Mouse (Mus musculus): Measurements from ENCODE around the gene Cdc45. TPM values are rescaled to one million over a fixed set of nuclear protein-coding genes. Genes with fewer than 3 reads are reported as not detected.
"Not testable (repeated sequence)": the region's sequence is repeated elsewhere in the genome, so short reads cannot be mapped to it uniquely, and the experiment has no call there.

Gene Cdc45
- polyA plus RNA-seq (2016; fragmentation: Nextera tagmentation; extraction: Ambion mirVana), result 41.3 and 42.1 TPM in 2 replicates

DNA sequence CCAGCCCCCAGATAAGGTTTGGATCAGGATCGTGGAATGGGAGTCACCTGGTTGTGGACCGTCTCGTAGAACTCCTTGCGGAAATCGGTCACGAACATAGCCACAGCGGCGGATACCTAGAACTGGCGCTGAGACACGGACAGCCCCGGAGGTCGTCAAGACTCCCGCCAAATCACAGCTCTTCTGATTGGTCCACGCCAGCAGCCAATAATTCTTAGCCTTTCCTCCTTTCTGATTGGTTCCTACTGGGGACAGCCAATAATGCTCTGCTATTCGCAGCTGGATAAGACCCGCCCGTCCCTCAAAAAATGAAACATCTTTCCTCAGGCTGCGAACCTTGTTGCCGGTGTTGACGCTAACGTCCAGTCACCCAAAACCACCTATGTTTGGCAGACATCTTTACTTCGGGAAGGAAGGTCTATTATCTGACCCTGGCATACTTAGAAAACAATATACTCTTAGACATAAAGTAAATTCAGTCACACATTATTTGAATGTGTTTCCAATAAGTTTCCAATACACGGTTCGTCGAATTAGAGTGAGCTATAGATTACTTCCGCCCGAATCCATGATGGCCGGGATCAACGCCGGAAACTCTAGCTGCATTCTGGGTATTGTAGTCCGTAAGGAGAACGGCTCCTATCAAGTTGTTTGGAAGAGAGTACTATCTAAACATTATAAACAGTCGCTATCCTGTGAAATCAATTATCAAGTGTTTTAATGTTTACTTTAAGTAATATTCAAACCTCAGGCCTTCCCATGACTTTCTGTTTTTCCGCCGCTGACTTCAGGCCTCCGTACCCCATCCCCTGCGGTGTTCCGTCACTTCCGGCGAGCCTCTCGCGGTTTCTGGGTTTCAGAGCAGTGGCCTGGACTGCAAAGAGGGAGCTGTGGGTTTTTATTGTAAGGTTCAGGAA lies at the start of gene Cdc45, which contains the start of gene Ufd1:
Gene Cdc45 (minus strand): TSS at position 520 of the 917 bp plus-strand sequence.
Gene Ufd1 (plus strand): TSS at position 312 of the 917 bp plus-strand sequence.
- H3K9ac ChIP-seq (replicated peaks), result peak within 1 kb of the TSS; percentile 84
- H3K4me3 ChIP-seq, result peak within 1 kb of the TSS; percentile 84
- H3K4me2 ChIP-seq (replicated peaks), result peak within 1 kb of the TSS; percentile 84
- peaks cover 24% of the 10 kb centered on the region for H3K4me1 ChIP-seq
- H3K27ac ChIP-seq (replicated peaks), result peak within 1 kb of the TSS; percentile 61
- peak; percentile 97 for ATAC-seq (ENCODE audit: low FRiP score, low read depth)
- no peaks in the 10 kb centered on the region for H3K27me3 ChIP-seq
- H3K36me3 ChIP-seq, result peaks cover 46% of the 10 kb centered on the region
- H3K9me3 ChIP-seq, result no peaks in the 10 kb centered on the region
- under 1% methylated on average over 42 of the region's 42 CpGs for WGBS

- no peaks in the 10 kb centered on the region for H3K9me3 ChIP-seq
- no peak overlapping the region for H3K4me3 ChIP-seq
- H3K4me2 ChIP-seq (replicated peaks), result no peak overlapping the region
- H3K9ac ChIP-seq (replicated peaks), result no peak overlapping the region
- H3K4me1 ChIP-seq, result no peaks in the 10 kb centered on the region
- 61% methylated on average over 1 of the region's 1 CpGs for WGBS
- no peak overlapping the region for H3K27ac ChIP-seq (replicated peaks)
- no peaks in the 10 kb centered on the region for H3K27me3 ChIP-seq
- no peaks in the 10 kb centered on the region for H3K36me3 ChIP-seq
- no peak for ATAC-seq (ENCODE audit: low FRiP score, low read depth)
Measured at GRCm38 (mm10) chr16:18860186-18860585, 48.4 kb upstream of the Cdc45 start.

GRCm38 (mm10) chr16:18858551-18858950 lies 46.8 kb upstream of the Cdc45 start:
- Histone ChIP-seq H3K4me2 (replicated peaks) (no peak overlapping the region), H3K4me1 (no peaks in the 10 kb centered on the region), H3K27me3 (no peaks in the 10 kb centered on the region), H3K36me3 (no peaks in the 10 kb centered on the region), H3K4me3 (no peak overlapping the region), H3K9ac (replicated peaks) (no peak overlapping the region), H3K27ac (replicated peaks) (no peak overlapping the region), H3K9me3 (no peaks in the 10 kb centered on the region)
- ATAC-seq (ENCODE audit: low FRiP score, low read depth), result no peak

DNA sequence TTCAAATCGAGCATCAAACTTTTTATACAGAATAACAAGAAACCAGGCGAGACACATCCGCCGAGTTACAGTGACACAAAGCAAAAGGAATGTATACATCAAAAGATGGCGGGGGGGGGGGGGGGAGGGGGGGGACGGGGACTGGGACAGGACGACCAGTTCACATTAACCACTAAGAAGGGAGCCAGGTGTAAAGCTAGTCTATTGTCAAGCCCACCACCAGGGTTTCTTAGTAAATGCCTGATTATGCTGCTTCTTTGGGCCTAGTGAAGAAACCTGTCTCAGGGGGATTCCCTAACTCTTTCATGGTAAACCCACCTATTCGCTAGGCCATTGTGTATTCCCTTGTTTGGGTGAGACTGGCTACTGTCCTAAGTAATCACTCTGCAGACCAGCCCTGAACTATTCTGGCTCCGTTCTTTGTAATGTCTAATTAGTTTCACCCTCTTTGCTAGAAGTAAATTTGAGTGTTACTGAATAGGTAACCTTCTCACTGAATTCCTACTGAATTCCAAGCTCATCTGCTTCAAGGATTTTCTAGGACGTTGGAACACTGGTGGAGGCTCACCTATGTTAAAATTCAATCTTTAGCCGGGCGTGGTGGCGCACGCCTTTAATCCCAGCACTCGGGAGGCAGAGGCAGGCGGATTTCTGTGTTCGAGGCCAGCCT lies 37.9 kb upstream of the Cdc45 start:
- H3K4me3 ChIP-seq; ATAC-seq (ENCODE audit: low FRiP score, low read depth); H3K27ac ChIP-seq (replicated peaks); H3K9me3 ChIP-seq; H3K36me3 ChIP-seq; H3K4me1 ChIP-seq; H3K9ac ChIP-seq (replicated peaks); H3K27me3 ChIP-seq; H3K4me2 ChIP-seq (replicated peaks): not testable (repeated sequence)
- WGBS, result 91% methylated on average over 15 of the region's 17 CpGs

DNA sequence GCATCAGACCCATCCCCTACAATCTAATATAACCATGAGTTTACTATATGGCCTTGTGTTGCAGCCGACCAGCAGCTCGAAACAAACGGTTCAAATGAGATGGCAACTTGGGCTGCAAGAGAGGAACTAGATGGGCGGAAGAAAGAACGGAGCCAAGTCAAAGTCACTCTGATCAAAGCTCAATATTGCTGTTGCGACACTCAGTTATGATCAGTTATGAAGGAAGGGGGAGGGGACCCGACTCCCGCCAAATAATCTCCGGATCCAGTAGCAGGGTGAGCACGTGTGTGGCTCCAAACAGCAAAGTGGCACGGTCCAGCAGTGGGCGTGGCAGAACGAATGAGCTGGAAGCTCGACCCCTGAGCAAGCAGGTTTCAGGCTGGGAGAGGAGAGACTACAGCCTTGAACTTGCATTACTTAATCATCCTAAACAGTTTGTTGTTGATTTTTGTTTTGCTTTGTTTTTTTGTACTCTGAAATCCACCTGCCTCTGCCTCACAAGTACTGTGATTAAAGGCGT lies 34.6 kb upstream of the Cdc45 start:
- H3K4me3 ChIP-seq, result no peak overlapping the region
- no peak overlapping the region for H3K27ac ChIP-seq (replicated peaks)
- H3K9ac ChIP-seq (replicated peaks), result no peak overlapping the region
- 87% methylated on average over 15 of the region's 15 CpGs for WGBS
- no peak overlapping the region for H3K4me2 ChIP-seq (replicated peaks)
- H3K9me3 ChIP-seq, result 0 out of 2 replicates have a peak, but pooled peaks cover 3% of the 10 kb centered on the region
- no peaks in the 10 kb centered on the region for H3K27me3 ChIP-seq
- no peaks in the 10 kb centered on the region for H3K4me1 ChIP-seq
- H3K36me3 ChIP-seq, result no peaks in the 10 kb centered on the region
- no peak for ATAC-seq (ENCODE audit: low FRiP score, low read depth)

DNA sequence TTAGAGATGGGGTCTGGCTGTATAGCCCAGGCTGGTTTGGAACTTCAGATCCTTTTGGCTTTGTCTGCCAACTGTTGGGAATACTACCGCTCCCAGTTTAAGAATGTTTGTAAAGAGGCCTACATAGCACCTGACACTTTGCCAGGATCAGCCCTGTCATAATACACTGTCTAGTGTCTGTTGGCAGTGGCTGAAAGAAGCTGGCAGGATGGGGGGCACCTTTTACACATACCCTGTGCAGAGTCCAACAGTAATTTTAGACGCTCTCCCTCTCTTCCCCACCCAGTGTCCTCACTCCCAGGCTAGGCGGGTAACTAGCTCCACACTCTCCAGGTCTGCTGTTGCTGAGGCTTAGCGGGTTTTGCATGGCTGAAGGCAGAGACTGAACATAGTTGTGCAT lies 26.6 kb upstream of the Cdc45 start:
- WGBS, result 97% methylated on average over 4 of the region's 4 CpGs

DNA sequence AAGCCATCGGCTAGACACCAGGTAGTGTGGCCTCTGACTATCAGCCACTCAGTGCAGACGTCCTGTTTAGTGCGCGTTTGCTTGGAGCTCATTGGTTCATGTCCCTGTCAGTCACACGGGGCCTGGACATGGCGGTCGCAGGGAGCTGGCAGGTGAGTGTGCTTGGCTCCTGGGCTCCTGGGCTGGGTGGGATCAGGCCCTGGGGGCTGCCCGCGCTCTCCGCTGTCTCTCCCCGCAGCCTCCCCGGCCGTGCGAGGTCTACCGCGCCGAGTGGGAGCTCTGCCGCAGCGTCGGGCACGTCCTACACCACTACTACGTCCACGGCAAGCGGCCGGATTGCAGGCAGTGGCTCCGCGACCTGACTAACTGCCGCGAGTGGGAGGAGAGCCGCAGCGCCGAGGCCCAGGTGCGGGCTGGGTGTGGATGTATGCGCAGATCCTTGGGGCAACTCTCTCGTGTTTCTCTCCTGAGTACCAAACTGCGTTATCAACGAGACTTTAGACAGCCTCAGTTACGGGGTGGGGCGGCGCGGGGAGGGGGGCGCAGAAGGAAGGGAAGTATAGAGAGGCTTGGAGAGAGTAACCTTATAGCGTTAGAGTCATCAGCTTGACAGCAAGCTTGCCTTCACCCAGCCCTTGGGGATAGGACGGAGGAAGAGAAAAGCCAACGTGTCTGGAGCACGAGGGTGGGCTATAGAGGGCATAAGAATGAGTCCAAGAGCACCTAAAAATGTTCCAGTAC lies 24.9 kb upstream of the Cdc45 start, which contains the start of the genes 2510002D24Rik and Gm28539:
Gene 2510002D24Rik (plus strand): TSS at position 111 of the 741 bp plus-strand sequence.
Gene Gm28539 (plus strand): TSS at position 117 of the 741 bp plus-strand sequence.
- Histone ChIP-seq H3K4me3 (peak within 1 kb of the TSS; percentile 88), H3K4me1 (peaks cover 8% of the 10 kb centered on the region; the same call in 1 of the 2 replicates), H3K27me3 (no peaks in the 10 kb centered on the region), H3K27ac (replicated peaks) (peak within 1 kb of the TSS; percentile 20; the same call in 1 of the 2 replicates), H3K9me3 (no peaks in the 10 kb centered on the region), H3K36me3 (peaks cover 33% of the 10 kb centered on the region), H3K9ac (replicated peaks) (peak within 1 kb of the TSS; percentile 82), H3K4me2 (replicated peaks) (peak within 1 kb of the TSS; percentile 64)
- ATAC-seq (ENCODE audit: low FRiP score, low read depth), result peak; percentile 98
- WGBS, result under 1% methylated on average over 46 of the region's 46 CpGs

More for the DNA sequence above, 26.6 kb upstream of the Cdc45 start:
- no peak overlapping the region for H3K9ac ChIP-seq (replicated peaks)
- H3K4me3 ChIP-seq, result no peak overlapping the region
- ATAC-seq (ENCODE audit: low FRiP score, low read depth), result no peak
- H3K27me3 ChIP-seq, result no peaks in the 10 kb centered on the region
- H3K9me3 ChIP-seq, result no peaks in the 10 kb centered on the region
- peaks cover 18% of the 10 kb centered on the region for H3K36me3 ChIP-seq
- H3K27ac ChIP-seq (replicated peaks), result no peak overlapping the region
- H3K4me1 ChIP-seq, result peaks cover 8% of the 10 kb centered on the region; the same call in 1 of the 2 replicates
- H3K4me2 ChIP-seq (replicated peaks), result no peak overlapping the region

DNA sequence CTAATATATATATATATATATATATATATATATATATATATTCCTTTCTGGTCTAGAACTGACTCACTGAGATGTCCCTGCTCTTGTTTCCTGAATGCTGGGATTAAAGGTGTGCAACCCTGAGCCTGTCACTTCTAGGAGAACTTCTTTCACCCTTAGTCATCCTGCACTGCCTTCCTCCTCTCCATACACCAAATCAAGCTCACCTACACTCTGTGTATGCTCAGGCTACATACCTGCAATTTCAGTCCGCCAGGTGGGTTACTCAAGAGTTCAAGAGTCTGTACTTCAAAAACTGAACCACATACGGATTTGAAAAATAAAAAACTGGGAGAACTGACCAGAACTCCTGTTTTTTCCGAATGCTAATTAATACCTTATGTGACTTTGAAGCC lies 24.3 kb upstream of the Cdc45 start:
- peaks cover 38% of the 10 kb centered on the region for H3K36me3 ChIP-seq
- ATAC-seq (ENCODE audit: low FRiP score, low read depth), result peak; percentile 57
- no peak overlapping the region for H3K27ac ChIP-seq (replicated peaks)
- H3K4me3 ChIP-seq, result peak overlapping the region; percentile 88
- H3K9me3 ChIP-seq, result no peaks in the 10 kb centered on the region
- no peaks in the 10 kb centered on the region for H3K27me3 ChIP-seq
- peaks cover 8% of the 10 kb centered on the region; the same call in 1 of the 2 replicates for H3K4me1 ChIP-seq
- H3K9ac ChIP-seq (replicated peaks), result no peak overlapping the region; the same call in 1 of the 2 replicates
- WGBS, result 24% methylated on average over 3 of the region's 3 CpGs
- H3K4me2 ChIP-seq (replicated peaks), result peak overlapping the region; percentile 64

DNA sequence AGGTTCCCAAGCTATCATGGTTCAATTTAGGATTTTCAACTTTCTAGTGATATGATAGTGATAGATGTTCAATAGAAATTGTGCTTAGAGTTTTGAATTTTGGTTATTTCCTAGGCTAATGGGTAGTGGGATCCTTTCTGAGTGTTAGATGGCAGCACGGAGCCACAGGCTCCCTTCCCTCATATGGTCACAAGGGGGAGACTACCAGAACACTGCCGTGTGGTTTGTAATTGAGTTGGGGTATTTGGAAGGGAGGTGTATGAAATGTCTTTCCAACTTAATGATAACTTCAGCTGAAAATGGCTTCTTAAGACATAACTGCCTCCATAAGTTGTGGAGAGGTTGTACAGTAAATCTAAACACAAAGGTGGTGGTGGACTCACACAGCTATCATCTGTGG lies 21.7 kb upstream of the Cdc45 start:
- WGBS, result 82% methylated on average over 2 of the region's 2 CpGs
- no peaks in the 10 kb centered on the region for H3K9me3 ChIP-seq
- no peak for ATAC-seq (ENCODE audit: low FRiP score, low read depth)
- H3K4me1 ChIP-seq, result peaks cover 8% of the 10 kb centered on the region; the same call in 1 of the 2 replicates
- H3K4me2 ChIP-seq (replicated peaks), result no peak overlapping the region
- no peak overlapping the region for H3K4me3 ChIP-seq
- no peaks in the 10 kb centered on the region for H3K27me3 ChIP-seq
- H3K36me3 ChIP-seq, result peaks cover 58% of the 10 kb centered on the region
- H3K27ac ChIP-seq (replicated peaks), result no peak overlapping the region
- H3K9ac ChIP-seq (replicated peaks), result no peak overlapping the region

- no peaks in the 10 kb centered on the region for H3K27me3 ChIP-seq
- H3K4me3 ChIP-seq, result no peak overlapping the region
- ATAC-seq (ENCODE audit: low FRiP score, low read depth), result no peak
- H3K4me2 ChIP-seq (replicated peaks), result no peak overlapping the region
- no peak overlapping the region for H3K27ac ChIP-seq (replicated peaks)
- no peaks in the 10 kb centered on the region for H3K4me1 ChIP-seq
- peaks cover 95% of the 10 kb centered on the region for H3K36me3 ChIP-seq
- H3K9me3 ChIP-seq, result no peaks in the 10 kb centered on the region
- WGBS, result 94% methylated on average over 6 of the region's 6 CpGs
- H3K9ac ChIP-seq (replicated peaks), result no peak overlapping the region
Measured at GRCm38 (mm10) chr16:18829102-18829501, 17.3 kb upstream of the Cdc45 start.

DNA sequence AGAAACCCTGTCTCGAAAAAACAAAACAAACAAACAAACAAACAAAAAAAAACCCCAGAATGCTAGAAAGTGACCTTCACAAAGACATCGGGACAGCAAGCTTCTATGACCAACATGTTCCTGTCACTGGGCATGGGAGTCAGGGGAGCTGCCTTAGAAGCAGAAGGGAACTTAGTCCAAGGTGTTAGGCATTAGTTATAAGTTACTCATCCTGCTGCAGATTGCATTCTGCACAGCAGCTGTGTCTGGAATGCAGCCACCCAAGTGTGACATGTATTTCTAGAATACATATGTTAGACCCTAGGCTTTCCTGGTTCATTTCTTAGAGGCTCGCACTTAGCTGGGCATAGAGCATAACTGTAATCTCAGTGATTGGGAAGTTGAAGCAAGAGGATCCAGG lies 16.8 kb upstream of the Cdc45 start:
- H3K36me3 ChIP-seq, result peaks cover 95% of the 10 kb centered on the region
- H3K9me3 ChIP-seq, result no peaks in the 10 kb centered on the region
- H3K4me2 ChIP-seq (replicated peaks), result no peak overlapping the region

More for the DNA sequence above, 16.8 kb upstream of the Cdc45 start:
- Histone ChIP-seq H3K27me3 (no peaks in the 10 kb centered on the region), H3K9ac (replicated peaks) (no peak overlapping the region), H3K4me3 (no peak overlapping the region), H3K27ac (replicated peaks) (no peak overlapping the region), H3K4me1 (no peaks in the 10 kb centered on the region)
- ATAC-seq (ENCODE audit: low FRiP score, low read depth), result no peak
- 97% methylated on average over 3 of the region's 3 CpGs for WGBS

Data from midbrain, embryonic 12.5 days (tissue).